12 mouse cellular contexts compared by ENCODE assay signal in the genomic region with DNA sequence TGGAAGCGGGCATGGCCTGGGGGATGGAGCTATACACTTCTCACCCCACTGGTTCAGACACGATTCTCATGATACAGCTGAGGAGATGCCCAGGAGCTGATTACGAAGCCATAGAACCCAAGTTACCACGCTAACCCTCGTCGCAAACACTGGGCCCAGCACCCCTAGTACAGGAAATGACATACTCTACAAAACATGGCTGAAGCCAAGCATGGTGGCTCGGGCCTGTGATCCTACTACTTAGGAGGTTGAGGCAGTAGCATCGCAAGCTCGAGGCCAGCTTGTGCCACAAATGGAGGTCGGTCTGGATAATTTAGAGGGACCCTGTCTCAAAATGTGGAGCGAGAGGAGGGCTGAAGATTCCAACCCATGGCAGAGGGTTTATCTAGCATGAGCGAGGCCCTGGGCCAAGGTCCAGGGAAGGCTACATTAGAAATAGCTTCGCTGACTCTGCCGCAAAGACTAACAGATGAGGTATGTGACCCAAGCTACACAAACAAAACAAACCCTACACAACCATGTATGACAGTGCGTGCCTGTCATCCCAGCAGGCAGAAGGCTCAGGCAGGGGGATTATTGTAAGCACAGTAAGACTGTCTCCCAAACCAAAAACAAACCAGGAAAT. TPM values are rescaled to one million over a fixed set of nuclear protein-coding genes. Genes with fewer than 3 reads are reported as not detected.
DNase-seq lines count a peak whose midpoint lies in the region; ATAC-seq and TF ChIP-seq lines count a peak whose summit lies in the region.
"Had no signal": no experiment of that assay in that cellular context is flagged by ENCODE, and none has a peak within 500 bp of the region (broad histone marks: within the 10 kb centered on the region; RNA-seq: fewer than 3 reads in every experiment).

No protein-coding gene starts in this region.

- H3K4me1 ChIP-seq in ES-E14 (ENCODE audit: control insufficient read depth in 2 of 2, insufficient read depth in 2 of 2, low read length in 2 of 2, poor library complexity in 1 of 2) = peaks cover 21 to 47% of the 10 kb centered on the region in 2 experiments
- peaks cover 61% of the 10 kb centered on the region for H3K4me1 ChIP-seq in kidney, postnatal 0 days (replicated peaks; ENCODE audit: insufficient read depth, low read length)
- H3K4me1 ChIP-seq in forebrain, embryonic 14.5 days (ENCODE audit: control insufficient read depth, insufficient read depth, low read length) = no peaks in the 10 kb centered on the region

- no peak for TF ChIP-seq CTCF in kidney, postnatal 0 days (IDR thresholded peaks at IDR 0.05; ENCODE audit: low read depth)

- no peak overlapping the region for H3K4me3 ChIP-seq in ES-E14 (ENCODE audit: insufficient read depth in 1 of 2, low read depth in 1 of 2, low read length in 2 of 2, poor library complexity in 1 of 2, severe bottlenecking in 1 of 2)
- H3K4me3 ChIP-seq in kidney, postnatal 0 days (replicated peaks; ENCODE audit: low read depth, low read length) = no peak overlapping the region
- H3K4me3 ChIP-seq in forebrain, embryonic 14.5 days (ENCODE audit: low read depth, low read length) = no peak overlapping the region
- H3K4me3 ChIP-seq: megakaryocyte, embryonic 14.5 days had no signal

- no peaks in the 10 kb centered on the region for H3K36me3 ChIP-seq in ES-E14 (ENCODE audit: control insufficient read depth, insufficient read depth, low read length, poor library complexity, severe bottlenecking)
- peaks cover 4% of the 10 kb centered on the region; the same call in 1 of the 2 replicates for H3K36me3 ChIP-seq in kidney, postnatal 0 days (ENCODE audit: insufficient read depth, low read length)
- no peaks in the 10 kb centered on the region for H3K36me3 ChIP-seq in forebrain, embryonic 14.5 days (ENCODE audit: control insufficient read depth, insufficient read depth, low read length)

- peak overlapping the region; percentile 22; the same call in 1 of the 2 replicates for H3K9ac ChIP-seq in ES-E14 (ENCODE audit: insufficient read depth, low read depth, low read length, poor library complexity, severe bottlenecking)
- no peak overlapping the region for H3K9ac ChIP-seq in kidney, postnatal 0 days (ENCODE audit: low read depth, low read length)
- H3K9ac ChIP-seq in forebrain, embryonic 14.5 days (ENCODE audit: low read length) = no peak overlapping the region

- no peak overlapping the region; the same call in 1 of the 2 replicates for H3K27ac ChIP-seq in ES-E14 (ENCODE audit: insufficient read depth, low read depth, low read length, poor library complexity, severe bottlenecking)
- H3K27ac ChIP-seq in kidney, postnatal 0 days = peak overlapping the region; percentile 89
- no peak overlapping the region for H3K27ac ChIP-seq in forebrain, embryonic 14.5 days (ENCODE audit: low read depth, low read length)

- peak; percentile 21 for DNase-seq in cerebellum, adult 8-10 months
- no peak for DNase-seq in cerebellum, postnatal 14 days
- peak; percentile 48 for DNase-seq in kidney, adult 18-20 months
- DNase-seq in kidney, postnatal 4 days = no peak
- no peak for DNase-seq in ES-E14 (ENCODE audit: low read depth, low spot score)
- no peak for DNase-seq in kidney, postnatal 0 days (ENCODE audit: low spot score)
- no peak for DNase-seq in forebrain, embryonic 14.5 days (ENCODE audit: low spot score)
- DNase-seq in neural tube, embryonic 10.5 days (ENCODE audit: extremely low spot score, low spot score) = no peak
- DNase-seq: B cell, adult 2 months; cerebellum, adult 18-20 months; thymus, postnatal 36 days had no signal

- in situ Hi-C loops in ES-E14 (cut with MboI; ENCODE audit: low sequenced_read_pairs in 2 of 2, unreplicated experiment in 2 of 2) = no loop called here

- peak overlapping the region; percentile 13; the same call in 1 of the 2 replicates for H3K4me2 ChIP-seq in kidney, postnatal 0 days (ENCODE audit: low read length)
- no peak overlapping the region for H3K4me2 ChIP-seq in forebrain, embryonic 14.5 days (ENCODE audit: low read length)

- ATAC-seq in kidney, postnatal 0 days (replicated peaks; ENCODE audit: low FRiP score, low read depth) = no peak
- ATAC-seq in forebrain, embryonic 14.5 days = no peak

- 68% methylated on average over 15 of the region's 15 CpGs for whole genome bisulfite sequencing in kidney, postnatal 0 days
- WGBS in forebrain, embryonic 14.5 days = 93% methylated on average over 15 of the region's 15 CpGs

- H3K9me3 ChIP-seq in ES-E14 (ENCODE audit: control insufficient read depth, insufficient read depth, low read depth, low read length) = no peaks in the 10 kb centered on the region
- no peaks in the 10 kb centered on the region for H3K9me3 ChIP-seq in kidney, postnatal 0 days (replicated peaks; ENCODE audit: low read length)
- H3K9me3 ChIP-seq in forebrain, embryonic 14.5 days (replicated peaks; ENCODE audit: control insufficient read depth, low read length) = no peaks in the 10 kb centered on the region

- no peaks in the 10 kb centered on the region for H3K27me3 ChIP-seq in kidney, postnatal 0 days (ENCODE audit: insufficient read depth, low read length)
- H3K27me3 ChIP-seq in forebrain, embryonic 14.5 days (replicated peaks; ENCODE audit: control insufficient read depth, insufficient read depth, low read length) = no peaks in the 10 kb centered on the region
- H3K27me3 ChIP-seq: megakaryocyte, embryonic 14.5 days had no signal

TF ChIP-seq in ES-E14, 5 proteins besides CTCF, POLR2A, EP300 and RAD21:
- TF ChIP-seq MAFK (IDR thresholded peaks at IDR 0.05; ENCODE audit: insufficient read depth, low read depth, low read length) = no peak
- TF ChIP-seq HCFC1 (IDR thresholded peaks at IDR 0.05; ENCODE audit: borderline replicate concordance, insufficient read depth, low read length) = no peak
- TF ChIP-seq ZNF384 (IDR thresholded peaks at IDR 0.05; ENCODE audit: low read depth, low read length) = no peak
- no peak for TF ChIP-seq CHD2 (IDR thresholded peaks at IDR 0.05; ENCODE audit: low read depth, low read length)
- TF ChIP-seq ZC3H11A (IDR thresholded peaks at IDR 0.05; ENCODE audit: borderline replicate concordance, low read depth, low read length) = no peak

RNA-seq across cellular contexts. Expression of gene H6pd, which starts 8.8 kb away (rescaled TPM):
- total RNA-seq in ES-E14 (2012; rRNA removed) = 17.6 and 19.0 TPM in 2 replicates
- 27.2 and 27.8 TPM in 2 replicates for polyA plus RNA-seq in kidney, postnatal 0 days (2015; fragmentation: Nextera tagmentation; extraction: Ambion mirVana)
- polyA plus RNA-seq in forebrain, embryonic 14.5 days (2014; fragmentation: Nextera tagmentation; extraction: Ambion mirVana) = 1.5 and 1.8 TPM in 2 replicates

RNA-seq across cellular contexts. Expression of gene Spsb1, which starts 45.2 kb away (rescaled TPM):
- total RNA-seq in ES-E14 (2012; rRNA removed) = 11.2 and 12.0 TPM in 2 replicates
- 10.7 and 11.6 TPM in 2 replicates for polyA plus RNA-seq in kidney, postnatal 0 days (2015; fragmentation: Nextera tagmentation; extraction: Ambion mirVana)
- 4.8 and 6.2 TPM in 2 replicates for polyA plus RNA-seq in forebrain, embryonic 14.5 days (2014; fragmentation: Nextera tagmentation; extraction: Ambion mirVana)

Comparison
In these comparisons a context has a peak if more than half of its experiments do, and no peak if none do; other contexts are left out.
1. DNase-seq: peak in cerebellum, adult 8-10 months (single experiment) and kidney, adult 18-20 months (single experiment); none in cerebellum, postnatal 14 days (0 of 2), kidney, postnatal 4 days (0 of 2), ES-E14 (single experiment), kidney, postnatal 0 days (single experiment), forebrain, embryonic 14.5 days (single experiment) and neural tube, embryonic 10.5 days (single experiment).
2. RNA of gene H6pd, which starts 8.8 kb away (polyA plus RNA-seq): 27.2 to 27.8 TPM in kidney, postnatal 0 days; 1.5 to 1.8 TPM in forebrain, embryonic 14.5 days; every median in the first group is over 10 times any median in the second.